Comparison of ENCODE assay signal across 8 mouse cellular contexts in genomic region chr9:43115431-43116133, GRCm38 (mm10). TPM values are rescaled to one million over a fixed set of nuclear protein-coding genes. Genes with fewer than 3 reads are reported as not detected.
DNase-seq lines count a peak whose midpoint lies in the region; ATAC-seq lines count a peak whose summit lies in the region.

No protein-coding gene starts in this region.

- H3K36me3 ChIP-seq in heart, embryonic 11.5 days (ENCODE audit: control insufficient read depth, insufficient read depth, low read length) = peaks cover 3% of the 10 kb centered on the region
- H3K36me3 ChIP-seq in embryonic facial prominence, embryonic 11.5 days (replicated peaks; ENCODE audit: control insufficient read depth, insufficient read depth, low read depth, low read length) = no peaks in the 10 kb centered on the region
- H3K36me3 ChIP-seq in midbrain, embryonic 14.5 days (ENCODE audit: control insufficient read depth, insufficient read depth, low read length) = peaks cover 12% of the 10 kb centered on the region

- no peak for DNase-seq in heart, adult 18-20 months
- DNase-seq in embryonic facial prominence, embryonic 11.5 days (ENCODE audit: low spot score) = no peak
- DNase-seq in kidney, adult 18-20 months = peak; percentile 65
- DNase-seq in midbrain, embryonic 14.5 days = no peak
- DNase-seq in gastrocnemius, postnatal 4 days (ENCODE audit: low spot score in 2 of 2) = no peak
- DNase-seq in frontal cortex, postnatal 10 days (ENCODE audit: low spot score in 2 of 2) = no peak
- DNase-seq in ovary, adult 18-20 months (ENCODE audit: low spot score) = no peak

- no peaks in the 10 kb centered on the region for H3K9me3 ChIP-seq in heart, embryonic 11.5 days (replicated peaks; ENCODE audit: control insufficient read depth, low read length)
- H3K9me3 ChIP-seq in embryonic facial prominence, embryonic 11.5 days (replicated peaks; ENCODE audit: control insufficient read depth, low read length) = no peaks in the 10 kb centered on the region
- no peaks in the 10 kb centered on the region for H3K9me3 ChIP-seq in midbrain, embryonic 14.5 days (ENCODE audit: control insufficient read depth, low read length)

- H3K4me2 ChIP-seq in heart, embryonic 11.5 days = peak overlapping the region; percentile 66
- peak overlapping the region; percentile 87 for H3K4me2 ChIP-seq in embryonic facial prominence, embryonic 11.5 days (ENCODE audit: low read depth, low read length)
- peak overlapping the region; percentile 76 for H3K4me2 ChIP-seq in midbrain, embryonic 14.5 days (ENCODE audit: low read length)

- H3K4me1 ChIP-seq in heart, embryonic 11.5 days (ENCODE audit: control insufficient read depth, insufficient read depth, low read length) = 0 out of 2 replicates have a peak, but pooled peaks cover 8% of the 10 kb centered on the region
- H3K4me1 ChIP-seq in embryonic facial prominence, embryonic 11.5 days (ENCODE audit: control insufficient read depth, insufficient read depth, low read length) = no peaks in the 10 kb centered on the region
- H3K4me1 ChIP-seq in midbrain, embryonic 14.5 days (ENCODE audit: control insufficient read depth, insufficient read depth, low read length) = peaks cover 10% of the 10 kb centered on the region; the same call in 1 of the 2 replicates

- no peaks in the 10 kb centered on the region for H3K27me3 ChIP-seq in heart, embryonic 11.5 days (ENCODE audit: control insufficient read depth, insufficient read depth, low read length)
- no peaks in the 10 kb centered on the region for H3K27me3 ChIP-seq in embryonic facial prominence, embryonic 11.5 days (ENCODE audit: control insufficient read depth, insufficient read depth, low read length)
- no peaks in the 10 kb centered on the region for H3K27me3 ChIP-seq in midbrain, embryonic 14.5 days (ENCODE audit: control insufficient read depth, insufficient read depth, low read length)

- 20% methylated on average over 12 of the region's 12 CpGs for WGBS in heart, embryonic 11.5 days (ENCODE audit: insufficient replicate concordance)
- WGBS in embryonic facial prominence, embryonic 11.5 days = 23% methylated on average over 12 of the region's 12 CpGs
- 13% methylated on average over 12 of the region's 12 CpGs for WGBS in midbrain, embryonic 14.5 days

- peak overlapping the region; percentile 91 for H3K4me3 ChIP-seq in heart, embryonic 11.5 days (ENCODE audit: low read depth, low read length)
- H3K4me3 ChIP-seq in embryonic facial prominence, embryonic 11.5 days (ENCODE audit: low read depth, low read length) = peak overlapping the region; percentile 95
- peak overlapping the region; percentile 83 for H3K4me3 ChIP-seq in midbrain, embryonic 14.5 days (replicated peaks; ENCODE audit: low read depth, low read length)

- H3K9ac ChIP-seq in heart, embryonic 11.5 days (ENCODE audit: low read depth, low read length) = peak overlapping the region; percentile 83
- H3K9ac ChIP-seq in embryonic facial prominence, embryonic 11.5 days (replicated peaks; ENCODE audit: low read length) = peak overlapping the region; percentile 80
- H3K9ac ChIP-seq in midbrain, embryonic 14.5 days (replicated peaks; ENCODE audit: low read length) = peak overlapping the region; percentile 73

- peak overlapping the region; percentile 73 for H3K27ac ChIP-seq in heart, embryonic 11.5 days (ENCODE audit: low read depth, low read length)
- H3K27ac ChIP-seq in embryonic facial prominence, embryonic 11.5 days (replicated peaks; ENCODE audit: low read depth, low read length) = no peak overlapping the region
- H3K27ac ChIP-seq in midbrain, embryonic 14.5 days (replicated peaks; ENCODE audit: low read depth, low read length) = peak overlapping the region; percentile 47; the same call in 1 of the 2 replicates

- ATAC-seq in heart, embryonic 11.5 days (replicated peaks; ENCODE audit: insufficient number of reproducible peaks, low FRiP score, low TSS enrichment) = no peak
- ATAC-seq in embryonic facial prominence, embryonic 11.5 days (replicated peaks; ENCODE audit: insufficient number of reproducible peaks, low FRiP score, low TSS enrichment, low read depth) = no peak
- ATAC-seq in midbrain, embryonic 14.5 days (ENCODE audit: low FRiP score, low TSS enrichment) = no peak

RNA-seq across cellular contexts. Expression of gene Tmem136, which starts 0.8 kb away (rescaled TPM):
- polyA plus RNA-seq in heart, embryonic 11.5 days (2014; fragmentation: Nextera tagmentation; extraction: Ambion mirVana) = 14.1 and 20.0 TPM in 2 replicates
- 1 to 10 TPM; 5.0 to 6.2 TPM for total RNA-seq in heart, adult 18-20 months (2021)
- 13.6 and 13.9 TPM in 2 replicates for polyA plus RNA-seq in embryonic facial prominence, embryonic 11.5 days (2014; fragmentation: Nextera tagmentation; extraction: Ambion mirVana)
- 9.8 and 11.6 TPM in 2 replicates for polyA plus RNA-seq in midbrain, embryonic 14.5 days (2014; fragmentation: Nextera tagmentation; extraction: Ambion mirVana)
- 1 to 10 TPM; 1.8 to 1.9 TPM for total RNA-seq in gastrocnemius, postnatal 4 days (2021)

RNA-seq across cellular contexts. Expression of gene Arhgef12, which starts 8.5 kb away (rescaled TPM):
- polyA plus RNA-seq in heart, embryonic 11.5 days (2014; fragmentation: Nextera tagmentation; extraction: Ambion mirVana) = 9.6 and 16.8 TPM in 2 replicates
- total RNA-seq in heart, adult 18-20 months (2021) = 100 to 1,000 TPM; 119 to 128 TPM
- polyA plus RNA-seq in embryonic facial prominence, embryonic 11.5 days (2014; fragmentation: Nextera tagmentation; extraction: Ambion mirVana) = 8.2 and 10.5 TPM in 2 replicates
- polyA plus RNA-seq in midbrain, embryonic 14.5 days (2014; fragmentation: Nextera tagmentation; extraction: Ambion mirVana) = 34.8 and 38.6 TPM in 2 replicates
- total RNA-seq in gastrocnemius, postnatal 4 days (2021) = 10 to 100 TPM; 55.7 to 56.3 TPM
